Mouse (Mus musculus) bone marrow, adult 2 months (tissue): ENCODE data around the gene Gm5767.

Experiments used
- CTCF ChIP-seq: fragments of 200-500 bp; IDR thresholded peaks from 2 replicates; pipeline ENCODE4 v1.5.1; 2011; ENCODE audit warnings: low read length, control low read depth; ENCODE audit not compliant: control insufficient read depth, insufficient read depth
- POLR2A ChIP-seq: fragments of 200-500 bp; IDR thresholded peaks from 2 replicates; pipeline ENCODE4 v1.6.1; 2011; ENCODE audit warnings: low read depth, mild to moderate bottlenecking, control low read depth, low read length, borderline replicate concordance; ENCODE audit not compliant: control insufficient read depth

DNA sequence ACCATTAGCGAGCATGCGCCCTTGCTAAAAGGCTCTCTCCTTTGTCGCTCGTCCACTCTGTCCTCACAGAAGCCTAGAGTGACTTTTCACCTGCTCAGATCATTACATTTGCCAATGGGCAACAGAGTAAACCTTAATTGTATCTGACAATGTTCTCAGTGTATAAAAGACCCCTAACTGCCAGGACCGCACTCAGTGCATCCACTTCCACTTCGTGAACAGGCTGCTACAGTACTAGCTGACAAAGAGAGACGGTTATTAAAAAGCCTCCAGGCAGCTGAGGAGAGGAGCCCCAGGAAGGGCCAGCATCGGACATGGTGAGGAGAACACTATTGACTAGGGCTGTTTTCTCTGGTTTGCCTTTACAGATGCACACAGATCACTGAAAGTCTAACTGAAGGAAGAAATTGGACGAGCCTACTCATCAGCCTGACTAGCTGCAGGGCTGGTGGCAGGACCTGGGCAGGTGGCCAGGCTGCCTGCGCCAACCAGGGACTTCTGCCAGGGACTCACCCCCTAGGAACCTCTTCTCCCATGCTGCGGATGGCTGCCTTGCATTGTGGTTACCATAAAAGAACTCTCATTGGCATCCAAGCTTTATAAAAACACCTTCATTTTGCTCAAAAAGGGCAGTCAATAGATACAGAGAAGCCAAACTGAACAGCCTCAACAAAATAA, 9.5 kb downstream of the Gm5767 start:
- TF ChIP-seq CTCF = no peak
- TF ChIP-seq POLR2A = no peak
